30 mouse cellular contexts compared by ENCODE assay signal in genomic region chr4:141765008-141765407, GRCm38 (mm10). TPM values are rescaled to one million over a fixed set of nuclear protein-coding genes. Genes with fewer than 3 reads are reported as not detected.
DNase-seq lines count a peak whose midpoint lies in the region; ATAC-seq and TF ChIP-seq lines count a peak whose summit lies in the region.
"Had no signal": no experiment of that assay in that cellular context is flagged by ENCODE, and none has a peak within 500 bp of the region (broad histone marks: within the 10 kb centered on the region; RNA-seq: fewer than 3 reads in every experiment).

No protein-coding gene starts in this region.

- 92% methylated on average over 3 of the region's 3 CpGs for WGBS in liver, embryonic 13.5 days (ENCODE audit: insufficient replicate concordance)
- WGBS in liver, embryonic 11.5 days: 96% methylated on average over 3 of the region's 3 CpGs

- DNase-seq in liver, embryonic 13.5 days: no peak
- DNase-seq in liver, embryonic 11.5 days (ENCODE audit: low spot score): no peak
- DNase-seq in A20 (ENCODE audit: low read depth, low spot score): peak; percentile 70
- DNase-seq in CH12.LX (ENCODE audit: extremely low read depth): peak; percentile 71
- peak; percentile 15 for DNase-seq in splenic B cell, adult 2 months (ENCODE audit: low read depth, low spot score)
- no peak for DNase-seq in urinary bladder, postnatal 25 days (ENCODE audit: low spot score)
- no peak for DNase-seq in lung, postnatal 14 days
- DNase-seq: adrenal gland, adult 8-10 months; adrenal gland, postnatal 14 days; adrenal gland, postnatal 36 days; B cell, adult 2 months; cerebellum, adult 11 months; cerebellum, adult 18-20 months; cerebellum, adult 8-10 months; cerebellum, adult 9-11 months; cerebellum, postnatal 14 days; cerebellum, postnatal 36 days; embryo, embryonic 11 days had no signal

- peak overlapping the region; percentile 31; the same call in 1 of the 2 replicates for H3K27ac ChIP-seq in liver, embryonic 13.5 days
- no peak overlapping the region for H3K27ac ChIP-seq in liver, embryonic 11.5 days (ENCODE audit: low read depth, low read length)
- H3K27ac ChIP-seq in CH12.LX (ENCODE audit: insufficient read depth, low read depth): no peak overlapping the region
- H3K27ac ChIP-seq: embryonic facial prominence, embryonic 13.5 days; forebrain, embryonic 10.5 days; forebrain, embryonic 12.5 days had no signal

- no peak overlapping the region for H3K4me2 ChIP-seq in liver, embryonic 13.5 days
- H3K4me2 ChIP-seq in liver, embryonic 11.5 days: no peak overlapping the region
- H3K4me2 ChIP-seq in CH12.LX (ENCODE audit: insufficient read depth, low read depth, poor library complexity, severe bottlenecking): no peak overlapping the region
- H3K4me2 ChIP-seq: embryonic facial prominence, embryonic 13.5 days; embryonic facial prominence, embryonic 15.5 days; forebrain, embryonic 12.5 days had no signal

- no peak for TF ChIP-seq CTCF in CH12.LX (conservative IDR thresholded peaks at IDR 0.05 in 1 of 2, IDR thresholded peaks at IDR 0.05 in 1 of 2; ENCODE audit: low read depth in 2 of 2, low read length in 2 of 2)

- H3K79me2 ChIP-seq in CH12.LX (replicated peaks; ENCODE audit: control insufficient read depth, extremely low read depth, insufficient read depth, poor library complexity, severe bottlenecking): no peaks in the 10 kb centered on the region

- no peak overlapping the region for H3K4me3 ChIP-seq in liver, embryonic 13.5 days (replicated peaks)
- no peak overlapping the region for H3K4me3 ChIP-seq in liver, embryonic 11.5 days (ENCODE audit: low read depth, low read length)
- no peak overlapping the region for H3K4me3 ChIP-seq in CH12.LX (replicated peaks in 1 of 3; ENCODE audit: low read depth in 2 of 3, low read length in 2 of 3, poor library complexity in 1 of 3)
- H3K4me3 ChIP-seq: embryonic facial prominence, embryonic 13.5 days; embryonic facial prominence, embryonic 15.5 days; erythroblast, embryonic 14.5 days; forebrain, embryonic 10.5 days; forebrain, embryonic 12.5 days had no signal

- H3K27me3 ChIP-seq in liver, embryonic 13.5 days: no peaks in the 10 kb centered on the region
- no peaks in the 10 kb centered on the region for H3K27me3 ChIP-seq in liver, embryonic 11.5 days (replicated peaks; ENCODE audit: control insufficient read depth, insufficient read depth, low read length)
- H3K27me3 ChIP-seq in CH12.LX (replicated peaks): no peaks in the 10 kb centered on the region
- H3K27me3 ChIP-seq in splenic B cell, adult 2 months (ENCODE audit: control insufficient read depth, insufficient read depth, low read length, poor library complexity, severe bottlenecking): no peaks in the 10 kb centered on the region
- H3K27me3 ChIP-seq: embryonic facial prominence, embryonic 13.5 days; embryonic facial prominence, embryonic 15.5 days; forebrain, embryonic 12.5 days; Patski had no signal

- H3K36me3 ChIP-seq in liver, embryonic 13.5 days: peaks cover 76% of the 10 kb centered on the region
- H3K36me3 ChIP-seq in liver, embryonic 11.5 days (ENCODE audit: control insufficient read depth, insufficient read depth, low read length): peaks cover 21% of the 10 kb centered on the region; the same call in 1 of the 2 replicates
- peaks cover 40 to 76% of the 10 kb centered on the region in 2 experiments for H3K36me3 ChIP-seq in CH12.LX (replicated peaks in 1 of 2; ENCODE audit: control insufficient read depth in 1 of 2, insufficient read depth in 1 of 2, low read length in 1 of 2)
- peaks cover 5% of the 10 kb centered on the region for H3K36me3 ChIP-seq in splenic B cell, adult 2 months (ENCODE audit: control insufficient read depth, insufficient read depth, low read length, poor library complexity, severe bottlenecking)

- peak; percentile 26 for TF ChIP-seq EP300 in CH12.LX (IDR thresholded peaks at IDR 0.05; ENCODE audit: low read length)

- in situ Hi-C loops in CH12.LX (cut with MboI; ENCODE audit: low pct_ligation_motif_present, low pct_unique_long_range_greater_than_20kb, low sequenced_read_pairs): no loop called here

- no peak overlapping the region for H3K9ac ChIP-seq in liver, embryonic 13.5 days
- no peak overlapping the region for H3K9ac ChIP-seq in liver, embryonic 11.5 days (ENCODE audit: low read depth, low read length)
- no peak overlapping the region for H3K9ac ChIP-seq in CH12.LX (ENCODE audit: insufficient read depth, low read depth)
- H3K9ac ChIP-seq: embryonic facial prominence, embryonic 13.5 days; embryonic facial prominence, embryonic 15.5 days; forebrain, embryonic 12.5 days had no signal

- TF ChIP-seq POLR2A in CH12.LX (IDR thresholded peaks at IDR 0.05; ENCODE audit: low read depth, low read length): no peak

- no peaks in the 10 kb centered on the region for H3K9me3 ChIP-seq in liver, embryonic 13.5 days (replicated peaks)
- no peaks in the 10 kb centered on the region for H3K9me3 ChIP-seq in liver, embryonic 11.5 days (ENCODE audit: control insufficient read depth, low read length)
- H3K9me3 ChIP-seq in CH12.LX (replicated peaks; ENCODE audit: low read length): no peaks in the 10 kb centered on the region
- H3K9me3 ChIP-seq: embryonic facial prominence, embryonic 13.5 days; embryonic facial prominence, embryonic 15.5 days; forebrain, embryonic 10.5 days; forebrain, embryonic 12.5 days; G1E had no signal

- TF ChIP-seq RAD21 in CH12.LX (IDR thresholded peaks at IDR 0.05; ENCODE audit: low read depth, low read length): no peak

- dilution Hi-C loops in CH12.LX (cut with MboI; ENCODE audit: extremely low pct_ligation_motif_present, extremely low pct_unique_long_range_greater_than_20kb, low sequenced_read_pairs): no loop called here

- H3K4me1 ChIP-seq in liver, embryonic 13.5 days (replicated peaks): peaks cover 64% of the 10 kb centered on the region
- peaks cover 18% of the 10 kb centered on the region for H3K4me1 ChIP-seq in liver, embryonic 11.5 days (replicated peaks; ENCODE audit: control insufficient read depth, insufficient read depth, low read length)
- peaks cover 23 to 63% of the 10 kb centered on the region in 2 experiments for H3K4me1 ChIP-seq in CH12.LX (ENCODE audit: control insufficient read depth in 1 of 2, insufficient read depth in 2 of 2)
- H3K4me1 ChIP-seq: forebrain, embryonic 10.5 days; forebrain, embryonic 12.5 days had no signal

- ATAC-seq in liver, embryonic 13.5 days (ENCODE audit: low read depth): no peak
- ATAC-seq in liver, embryonic 11.5 days (replicated peaks; ENCODE audit: low FRiP score): no peak
- ATAC-seq: activated CD4-positive, CD25-positive, alpha-beta regulatory T cell, adult 4 months; forebrain, embryonic 14.5 days; forebrain, embryonic 16.5 days; Patski had no signal

TF ChIP-seq in CH12.LX, 34 proteins besides CTCF, POLR2A, EP300 and RAD21 (continues in another document):
- TF ChIP-seq UBTF (IDR thresholded peaks at IDR 0.05; ENCODE audit: low read depth, low read length): no peak
- TF ChIP-seq BHLHE40 (IDR thresholded peaks at IDR 0.05; ENCODE audit: low read depth, low read length): peak; percentile 58
- TF ChIP-seq USF2 (conservative IDR thresholded peaks at IDR 0.05; ENCODE audit: low read depth, low read length): no peak
- no peak for TF ChIP-seq POLR2AphosphoS2 (IDR thresholded peaks at IDR 0.05; ENCODE audit: low read depth, low read length)
- TF ChIP-seq CHD2 (IDR thresholded peaks at IDR 0.05; ENCODE audit: low read length): no peak
- peak; percentile 17; the same call in 1 of the 2 replicates for TF ChIP-seq IRF4 (IDR thresholded peaks at IDR 0.05; ENCODE audit: low read depth, low read length)
- TF ChIP-seq CHD1 (IDR thresholded peaks at IDR 0.05; ENCODE audit: low read depth, low read length): no peak
- no peak for TF ChIP-seq ELF1 (IDR thresholded peaks at IDR 0.05; ENCODE audit: low read depth, low read length)
- no peak for TF ChIP-seq SIN3A (IDR thresholded peaks at IDR 0.05; ENCODE audit: low read length)
- TF ChIP-seq E2F4 (IDR thresholded peaks at IDR 0.05; ENCODE audit: insufficient replicate concordance, low read depth, low read length): no peak
- no peak for TF ChIP-seq ZC3H11A (IDR thresholded peaks at IDR 0.05; ENCODE audit: low read depth, low read length)
- no peak for TF ChIP-seq MAX (IDR thresholded peaks at IDR 0.05; ENCODE audit: low read length)
- TF ChIP-seq MAFK (IDR thresholded peaks at IDR 0.05; ENCODE audit: insufficient replicate concordance, low read length): no peak
- no peak for TF ChIP-seq ZMIZ1 (IDR thresholded peaks at IDR 0.05; ENCODE audit: low read depth, low read length)
- TF ChIP-seq GABPA (IDR thresholded peaks at IDR 0.05; ENCODE audit: insufficient replicate concordance, low read depth, low read length): no peak
- TF ChIP-seq ETS1 (conservative IDR thresholded peaks at IDR 0.05; ENCODE audit: low read depth, low read length): 0 out of 2 replicates have a peak, but pooled peaks have one; percentile 9
- TF ChIP-seq KAT2A (IDR thresholded peaks at IDR 0.05; ENCODE audit: insufficient replicate concordance, low read length): no peak

RNA-seq across cellular contexts. Expression of gene Agmat, which starts 18.5 kb away (rescaled TPM):
- polyA plus RNA-seq in liver, embryonic 13.5 days (2015; fragmentation: Nextera tagmentation; extraction: Ambion mirVana): 18.4 and 18.5 TPM in 2 replicates
- polyA plus RNA-seq in liver, embryonic 11.5 days (2014; fragmentation: Nextera tagmentation; extraction: Ambion mirVana): 16.0 and 18.0 TPM in 2 replicates
- not detected in 2 replicates for total RNA-seq in CH12.LX (2012; rRNA removed)
- total RNA-seq in CH12.LX (2014; rRNA removed): not detected in 2 replicates
- polyA plus RNA-seq in CH12.LX (2012; ENCODE audit: insufficient read length, low read depth): not detected in 2 replicates
- total RNA-seq: common myeloid progenitor, adult 5-6 weeks had no signal
- polyA plus RNA-seq: activated CD4-positive, CD25-positive, alpha-beta regulatory T cell, adult 4 months; embryonic facial prominence, embryonic 11.5 days; embryonic facial prominence, embryonic 13.5 days; forebrain, embryonic 10.5 days; forebrain, embryonic 12.5 days; forebrain, embryonic 14.5 days; forebrain, embryonic 16.5 days; G1E; Patski had no signal

RNA-seq across cellular contexts. Expression of gene Dnajc16, which starts 25.7 kb away (rescaled TPM):
- 2.1 and 2.2 TPM in 2 replicates for polyA plus RNA-seq in liver, embryonic 13.5 days (2015; fragmentation: Nextera tagmentation; extraction: Ambion mirVana)
- polyA plus RNA-seq in liver, embryonic 11.5 days (2014; fragmentation: Nextera tagmentation; extraction: Ambion mirVana): 4.0 and 4.2 TPM in 2 replicates
- total RNA-seq in CH12.LX (2012; rRNA removed): 3.9 and 5.9 TPM in 2 replicates
- 3.1 and 3.8 TPM in 2 replicates for total RNA-seq in CH12.LX (2014; rRNA removed)
- 6.7 and 7.4 TPM in 2 replicates for polyA plus RNA-seq in CH12.LX (2012; ENCODE audit: insufficient read length, low read depth)

RNA-seq across cellular contexts. Expression of gene Casp9, which starts 28.4 kb away (rescaled TPM):
- polyA plus RNA-seq in liver, embryonic 13.5 days (2015; fragmentation: Nextera tagmentation; extraction: Ambion mirVana): 9.1 and 11.0 TPM in 2 replicates
- 16.5 and 18.3 TPM in 2 replicates for polyA plus RNA-seq in liver, embryonic 11.5 days (2014; fragmentation: Nextera tagmentation; extraction: Ambion mirVana)
- total RNA-seq in CH12.LX (2012; rRNA removed) (11.3 and 15.3 TPM in 2 replicates), CH12.LX (2014; rRNA removed) (3.7 and 5.2 TPM in 2 replicates)
- 14.5 and 15.1 TPM in 2 replicates for polyA plus RNA-seq in CH12.LX (2012; ENCODE audit: insufficient read length, low read depth)

RNA-seq across cellular contexts. Expression of gene Ddi2, which starts 41.8 kb away (rescaled TPM):
- polyA plus RNA-seq in liver, embryonic 13.5 days (2015; fragmentation: Nextera tagmentation; extraction: Ambion mirVana): 15.0 and 19.1 TPM in 2 replicates
- polyA plus RNA-seq in liver, embryonic 11.5 days (2014; fragmentation: Nextera tagmentation; extraction: Ambion mirVana): 29.3 and 31.4 TPM in 2 replicates
- 19.9 and 24.7 TPM in 2 replicates for total RNA-seq in CH12.LX (2012; rRNA removed)
- 18.0 and 18.4 TPM in 2 replicates for total RNA-seq in CH12.LX (2014; rRNA removed)
- polyA plus RNA-seq in CH12.LX (2012; ENCODE audit: insufficient read length, low read depth): 36.2 and 37.3 TPM in 2 replicates

Comparison
In these comparisons a context has a peak if more than half of its experiments do, and no peak if none do; other contexts are left out.
1. DNase-seq: peak in A20 (single experiment), CH12.LX (single experiment) and splenic B cell, adult 2 months (single experiment); none in liver, embryonic 13.5 days (single experiment), liver, embryonic 11.5 days (single experiment), urinary bladder, postnatal 25 days (single experiment) and lung, postnatal 14 days (single experiment).
2. RNA of gene Agmat, which starts 18.5 kb away (polyA plus RNA-seq): 18.4 to 18.5 TPM in liver, embryonic 13.5 days and 16.0 to 18.0 TPM in liver, embryonic 11.5 days; not detected in CH12.LX; every median in the first group is over 10 times any median in the second.